8 mouse cellular contexts compared by ENCODE assay signal in the genomic region with DNA sequence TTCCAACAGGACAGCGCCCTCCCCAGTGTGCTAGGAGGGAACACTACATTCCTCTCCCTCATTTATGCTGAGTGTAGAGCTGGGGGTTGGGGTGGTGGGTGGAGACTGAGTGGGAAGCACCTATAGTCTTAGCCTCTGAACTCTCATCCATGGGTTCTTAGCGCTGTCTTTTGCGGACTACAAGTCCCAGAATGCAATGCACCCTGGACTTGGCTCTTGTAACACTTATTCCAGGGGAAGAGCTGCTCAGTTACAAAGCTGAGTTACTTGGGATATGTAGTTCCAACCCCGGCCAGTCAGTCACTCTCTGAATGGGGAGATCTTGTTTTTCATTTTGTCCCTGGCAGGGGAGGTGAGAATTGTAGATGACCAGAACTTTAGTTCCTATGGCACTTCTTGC. TPM values are rescaled to one million over a fixed set of nuclear protein-coding genes. Genes with fewer than 3 reads are reported as not detected.
DNase-seq lines count a peak whose midpoint lies in the region; ATAC-seq and TF ChIP-seq lines count a peak whose summit lies in the region.

No protein-coding gene starts in this region.

- H3K9ac ChIP-seq in embryonic facial prominence, embryonic 11.5 days (replicated peaks; ENCODE audit: low read length): no peak overlapping the region
- H3K9ac ChIP-seq in intestine, embryonic 15.5 days: no peak overlapping the region
- no peak overlapping the region for H3K9ac ChIP-seq in liver, embryonic 13.5 days
- H3K9ac ChIP-seq in neural tube, embryonic 15.5 days (replicated peaks): no peak overlapping the region

- H3K27me3 ChIP-seq in embryonic facial prominence, embryonic 11.5 days (ENCODE audit: control insufficient read depth, insufficient read depth, low read length): no peaks in the 10 kb centered on the region
- H3K27me3 ChIP-seq in intestine, embryonic 15.5 days (replicated peaks): no peaks in the 10 kb centered on the region
- no peaks in the 10 kb centered on the region for H3K27me3 ChIP-seq in liver, embryonic 13.5 days
- no peaks in the 10 kb centered on the region for H3K27me3 ChIP-seq in neural tube, embryonic 15.5 days (replicated peaks)

- no peak overlapping the region for H3K4me2 ChIP-seq in embryonic facial prominence, embryonic 11.5 days (ENCODE audit: low read depth, low read length)
- H3K4me2 ChIP-seq in intestine, embryonic 15.5 days (replicated peaks): no peak overlapping the region
- no peak overlapping the region for H3K4me2 ChIP-seq in liver, embryonic 13.5 days
- no peak overlapping the region for H3K4me2 ChIP-seq in neural tube, embryonic 15.5 days

- no peaks in the 10 kb centered on the region for H3K4me1 ChIP-seq in embryonic facial prominence, embryonic 11.5 days (ENCODE audit: control insufficient read depth, insufficient read depth, low read length)
- H3K4me1 ChIP-seq in intestine, embryonic 15.5 days (replicated peaks): peaks cover 9% of the 10 kb centered on the region
- peaks cover 17% of the 10 kb centered on the region for H3K4me1 ChIP-seq in liver, embryonic 13.5 days (replicated peaks)
- H3K4me1 ChIP-seq in neural tube, embryonic 15.5 days: peaks cover 9% of the 10 kb centered on the region; the same call in 1 of the 2 replicates

- peak; percentile 22; the same call in 1 of the 2 replicates for TF ChIP-seq CTCF in layer of hippocampus, adult 2 months (conservative IDR thresholded peaks at IDR 0.05)

- no peak overlapping the region for H3K4me3 ChIP-seq in layer of hippocampus, adult 2 months
- H3K4me3 ChIP-seq in embryonic facial prominence, embryonic 11.5 days (ENCODE audit: low read depth, low read length): no peak overlapping the region
- no peak overlapping the region for H3K4me3 ChIP-seq in intestine, embryonic 15.5 days (replicated peaks)
- H3K4me3 ChIP-seq in liver, embryonic 13.5 days (replicated peaks): no peak overlapping the region
- no peak overlapping the region for H3K4me3 ChIP-seq in neural tube, embryonic 15.5 days (replicated peaks)

- peak; percentile 64 to 72 for DNase-seq in layer of hippocampus, adult 2 months (ENCODE audit: low spot score in 2 of 2)
- DNase-seq in layer of hippocampus, postnatal 25 days (ENCODE audit: extremely low spot score in 1 of 2, low spot score in 1 of 2): no peak
- peak; percentile 61 for DNase-seq in NIH3T3 (ENCODE audit: low read depth)
- DNase-seq in embryonic facial prominence, embryonic 11.5 days (ENCODE audit: low spot score): peak; percentile 68
- DNase-seq in liver, embryonic 13.5 days: no peak
- no peak for DNase-seq in adrenal gland, postnatal 4 days (ENCODE audit: low spot score in 2 of 2)

- ATAC-seq in embryonic facial prominence, embryonic 11.5 days (replicated peaks; ENCODE audit: insufficient number of reproducible peaks, low FRiP score, low TSS enrichment, low read depth): no peak
- ATAC-seq in intestine, embryonic 15.5 days: peak; percentile 67
- ATAC-seq in liver, embryonic 13.5 days (ENCODE audit: low read depth): peak; percentile 43
- peak; percentile 77 for ATAC-seq in neural tube, embryonic 15.5 days (ENCODE audit: low FRiP score)

- H3K27ac ChIP-seq in layer of hippocampus, adult 2 months: peak overlapping the region; percentile 82; the same call in 1 of the 2 replicates
- H3K27ac ChIP-seq in embryonic facial prominence, embryonic 11.5 days (replicated peaks; ENCODE audit: low read depth, low read length): no peak overlapping the region
- H3K27ac ChIP-seq in intestine, embryonic 15.5 days: no peak overlapping the region
- 0 out of 2 replicates have a peak overlapping the region, but pooled peaks have one; percentile 5 for H3K27ac ChIP-seq in liver, embryonic 13.5 days
- no peak overlapping the region for H3K27ac ChIP-seq in neural tube, embryonic 15.5 days (replicated peaks)

- no peaks in the 10 kb centered on the region for H3K36me3 ChIP-seq in embryonic facial prominence, embryonic 11.5 days (replicated peaks; ENCODE audit: control insufficient read depth, insufficient read depth, low read depth, low read length)
- no peaks in the 10 kb centered on the region for H3K36me3 ChIP-seq in intestine, embryonic 15.5 days
- peaks cover 27% of the 10 kb centered on the region for H3K36me3 ChIP-seq in liver, embryonic 13.5 days
- peaks cover 32% of the 10 kb centered on the region for H3K36me3 ChIP-seq in neural tube, embryonic 15.5 days

- H3K9me3 ChIP-seq in embryonic facial prominence, embryonic 11.5 days (replicated peaks; ENCODE audit: control insufficient read depth, low read length): no peaks in the 10 kb centered on the region
- H3K9me3 ChIP-seq in intestine, embryonic 15.5 days: no peaks in the 10 kb centered on the region
- no peaks in the 10 kb centered on the region for H3K9me3 ChIP-seq in liver, embryonic 13.5 days (replicated peaks)
- no peaks in the 10 kb centered on the region for H3K9me3 ChIP-seq in neural tube, embryonic 15.5 days (replicated peaks)

- WGBS in embryonic facial prominence, embryonic 11.5 days: 11% methylated on average over 4 of the region's 4 CpGs
- WGBS in intestine, embryonic 15.5 days: 24% methylated on average over 4 of the region's 4 CpGs
- WGBS in liver, embryonic 13.5 days (ENCODE audit: insufficient replicate concordance): 21% methylated on average over 4 of the region's 4 CpGs
- WGBS in neural tube, embryonic 15.5 days: 32% methylated on average over 4 of the region's 4 CpGs

RNA-seq across cellular contexts. Expression of gene Dnajb2, which starts 8.6 kb away (rescaled TPM):
- total RNA-seq in layer of hippocampus, adult 2 months (2021): 10 to 100 TPM; 69.6 to 82.8 TPM
- total RNA-seq in layer of hippocampus, postnatal 25 days (2021): 10 to 100 TPM; 72.6 to 78.9 TPM
- polyA plus RNA-seq in embryonic facial prominence, embryonic 11.5 days (2014; fragmentation: Nextera tagmentation; extraction: Ambion mirVana): 13.8 and 17.2 TPM in 2 replicates
- 25.5 and 26.2 TPM in 2 replicates for polyA plus RNA-seq in intestine, embryonic 15.5 days (2015; fragmentation: Nextera tagmentation; extraction: Ambion mirVana)
- 31.2 and 34.7 TPM in 2 replicates for polyA plus RNA-seq in liver, embryonic 13.5 days (2015; fragmentation: Nextera tagmentation; extraction: Ambion mirVana)
- 72.1 and 90.7 TPM in 2 replicates for polyA plus RNA-seq in neural tube, embryonic 15.5 days (2015; fragmentation: Nextera tagmentation; extraction: Ambion mirVana)
- total RNA-seq in adrenal gland, postnatal 4 days (2021): 10 to 100 TPM; 40.5 to 42.5 TPM

RNA-seq across cellular contexts. Expression of gene A630095N17Rik, which starts 12.9 kb away (rescaled TPM):
- not detected for total RNA-seq in layer of hippocampus, adult 2 months (2021)
- not detected for total RNA-seq in layer of hippocampus, postnatal 25 days (2021)
- not detected in 2 replicates for polyA plus RNA-seq in embryonic facial prominence, embryonic 11.5 days (2014; fragmentation: Nextera tagmentation; extraction: Ambion mirVana)
- not detected in 2 replicates for polyA plus RNA-seq in intestine, embryonic 15.5 days (2015; fragmentation: Nextera tagmentation; extraction: Ambion mirVana)
- polyA plus RNA-seq in liver, embryonic 13.5 days (2015; fragmentation: Nextera tagmentation; extraction: Ambion mirVana): not detected in 2 replicates
- 0.29 TPM in 1 of 2 replicates, not detected in the other for polyA plus RNA-seq in neural tube, embryonic 15.5 days (2015; fragmentation: Nextera tagmentation; extraction: Ambion mirVana)
- not detected for total RNA-seq in adrenal gland, postnatal 4 days (2021)

RNA-seq across cellular contexts. Expression of gene Ptprn, which starts 19.5 kb away (rescaled TPM):
- 100 to 1,000 TPM; 395 to 416 TPM for total RNA-seq in layer of hippocampus, adult 2 months (2021)
- 100 to 1,000 TPM; 369 to 386 TPM for total RNA-seq in layer of hippocampus, postnatal 25 days (2021)
- polyA plus RNA-seq in embryonic facial prominence, embryonic 11.5 days (2014; fragmentation: Nextera tagmentation; extraction: Ambion mirVana): 1.4 and 1.5 TPM in 2 replicates
- 3.2 and 3.6 TPM in 2 replicates for polyA plus RNA-seq in intestine, embryonic 15.5 days (2015; fragmentation: Nextera tagmentation; extraction: Ambion mirVana)
- polyA plus RNA-seq in liver, embryonic 13.5 days (2015; fragmentation: Nextera tagmentation; extraction: Ambion mirVana): 0.17 and 0.24 TPM in 2 replicates
- polyA plus RNA-seq in neural tube, embryonic 15.5 days (2015; fragmentation: Nextera tagmentation; extraction: Ambion mirVana): 25.6 and 32.4 TPM in 2 replicates
- 10 to 100 TPM; 79.8 to 81.3 TPM for total RNA-seq in adrenal gland, postnatal 4 days (2021)

RNA-seq across cellular contexts. Expression of gene Tuba4a, which starts 25.2 kb away (rescaled TPM):
- total RNA-seq in layer of hippocampus, adult 2 months (2021): 100 to 1,000 TPM; 533 to 543 TPM
- 100 to 1,000 TPM; 560 to 573 TPM for total RNA-seq in layer of hippocampus, postnatal 25 days (2021)
- 17.3 and 18.9 TPM in 2 replicates for polyA plus RNA-seq in embryonic facial prominence, embryonic 11.5 days (2014; fragmentation: Nextera tagmentation; extraction: Ambion mirVana)
- 122 and 131 TPM in 2 replicates for polyA plus RNA-seq in intestine, embryonic 15.5 days (2015; fragmentation: Nextera tagmentation; extraction: Ambion mirVana)
- polyA plus RNA-seq in liver, embryonic 13.5 days (2015; fragmentation: Nextera tagmentation; extraction: Ambion mirVana): 456 and 508 TPM in 2 replicates
- polyA plus RNA-seq in neural tube, embryonic 15.5 days (2015; fragmentation: Nextera tagmentation; extraction: Ambion mirVana): 44.6 and 81.9 TPM in 2 replicates
- total RNA-seq in adrenal gland, postnatal 4 days (2021): 10 to 100 TPM; 46.4 to 54.4 TPM

RNA-seq across cellular contexts. Expression of gene Resp18, which starts 33.4 kb away (rescaled TPM):
- total RNA-seq in layer of hippocampus, adult 2 months (2021): 100 to 1,000 TPM in 1 of 2 experiments, 10 to 100 TPM in 1; 82.5 to 106 TPM
- total RNA-seq in layer of hippocampus, postnatal 25 days (2021): 100 to 1,000 TPM in 1 of 2 experiments, 10 to 100 TPM in 1; 63.7 to 105 TPM
- polyA plus RNA-seq in embryonic facial prominence, embryonic 11.5 days (2014; fragmentation: Nextera tagmentation; extraction: Ambion mirVana): 4.9 and 5.8 TPM in 2 replicates
- polyA plus RNA-seq in intestine, embryonic 15.5 days (2015; fragmentation: Nextera tagmentation; extraction: Ambion mirVana): 12.7 and 13.8 TPM in 2 replicates
- not detected in 2 replicates for polyA plus RNA-seq in liver, embryonic 13.5 days (2015; fragmentation: Nextera tagmentation; extraction: Ambion mirVana)
- polyA plus RNA-seq in neural tube, embryonic 15.5 days (2015; fragmentation: Nextera tagmentation; extraction: Ambion mirVana): 241 and 302 TPM in 2 replicates
- total RNA-seq in adrenal gland, postnatal 4 days (2021): 100 to 1,000 TPM; 138 to 152 TPM

Comparison
In these comparisons a context has a peak if more than half of its experiments do, and no peak if none do; other contexts are left out.
1. DNase-seq: peak in layer of hippocampus, adult 2 months (2 of 2), NIH3T3 (single experiment) and embryonic facial prominence, embryonic 11.5 days (single experiment); none in layer of hippocampus, postnatal 25 days (0 of 2), liver, embryonic 13.5 days (single experiment) and adrenal gland, postnatal 4 days (0 of 2).
2. H3K27ac ChIP-seq: peak in layer of hippocampus, adult 2 months (single experiment) and liver, embryonic 13.5 days (single experiment); none in embryonic facial prominence, embryonic 11.5 days (single experiment), intestine, embryonic 15.5 days (single experiment) and neural tube, embryonic 15.5 days (single experiment).